Mouse (Mus musculus) brain, embryonic 14.5 days (tissue): ENCODE measurements at regions not wholly inside any gene's neighbourhood (a gene's known extent, or its start where the extent isn't known, plus 50 kb on each side); places are given as distances from the start of the nearest gene placed in this dataset.

ENCODE experiments used
- DNase-seq: peaks from one replicate; pipeline ENCODE4 v3.0.0-alpha.2; 2011; ENCODE audit warnings: low read depth
- CTCF ChIP-seq: fragments of 200-500 bp; IDR thresholded peaks from 2 replicates; pipeline ENCODE4 v1.5.1; 2012; ENCODE audit warnings: inconsistent platforms, mild to moderate bottlenecking, moderate library complexity, borderline replicate concordance; ENCODE audit not compliant: insufficient read depth, insufficient read length; ENCODE audit errors: extremely low read depth
- POLR2A ChIP-seq: fragments of 200-500 bp; IDR thresholded peaks from 2 replicates; pipeline ENCODE4 v1.6.1; 2012; ENCODE audit warnings: mild to moderate bottlenecking, inconsistent platforms, borderline replicate concordance; ENCODE audit not compliant: poor library complexity, insufficient read depth, insufficient read length, severe bottlenecking; ENCODE audit errors: extremely low read depth

GRCm38 (mm10) chr9:120818726-120819317 lies 110.2 kb upstream of the Ctnnb1 start:
- TF ChIP-seq POLR2A (no peak), CTCF (no peak)
- DNase-seq = no peak

GRCm38 (mm10) chr9:120820892-120821291 lies 108.1 kb upstream of the Ctnnb1 start:
- no peak for TF ChIP-seq CTCF
- TF ChIP-seq POLR2A = no peak
- no peak for DNase-seq

GRCm38 (mm10) chr9:120823397-120823796 lies 105.6 kb upstream of the Ctnnb1 start:
- TF ChIP-seq CTCF = no peak
- no peak for TF ChIP-seq POLR2A
- peak; percentile 78 for DNase-seq

GRCm38 (mm10) chr9:120826266-120826665 lies 102.8 kb upstream of the Ctnnb1 start:
- DNase-seq = no peak
- TF ChIP-seq CTCF (no peak), POLR2A (no peak)

- DNase-seq = peak; percentile 75
Measured at GRCm38 (mm10) chr9:120830526-120830925, 98.5 kb upstream of the Ctnnb1 start.

GRCm38 (mm10) chr9:120834166-120834565 lies 94.8 kb upstream of the Ctnnb1 start:
- no peak for DNase-seq
- no peak for TF ChIP-seq CTCF
- TF ChIP-seq POLR2A = no peak

More at GRCm38 (mm10) chr9:120830526-120830925, 98.5 kb upstream of the Ctnnb1 start:
- no peak for TF ChIP-seq POLR2A

- no peak for TF ChIP-seq POLR2A
- TF ChIP-seq CTCF = no peak
- DNase-seq = no peak
Measured at GRCm38 (mm10) chr9:120835621-120836020, 93.4 kb upstream of the Ctnnb1 start.

- no peak for DNase-seq
- TF ChIP-seq POLR2A (no peak), CTCF (no peak)
Measured at GRCm38 (mm10) chr9:120837431-120838150, 91.4 kb upstream of the Ctnnb1 start.

GRCm38 (mm10) chr9:120843753-120844152 lies 85.3 kb upstream of the Ctnnb1 start:
- TF ChIP-seq POLR2A (no peak), CTCF (no peak)
- no peak for DNase-seq

GRCm38 (mm10) chr9:120845538-120845937 lies 83.5 kb upstream of the Ctnnb1 start:
- peak; percentile 35 for DNase-seq
- TF ChIP-seq CTCF = no peak
- TF ChIP-seq POLR2A = no peak

- TF ChIP-seq CTCF (no peak), POLR2A (no peak)
- no peak for DNase-seq
Measured at GRCm38 (mm10) chr9:120847649-120848048, 81.4 kb upstream of the Ctnnb1 start.

GRCm38 (mm10) chr9:120848962-120849361 lies 80.1 kb upstream of the Ctnnb1 start:
- TF ChIP-seq CTCF (no peak), POLR2A (no peak)
- no peak for DNase-seq

- no peak for DNase-seq
- TF ChIP-seq CTCF (no peak), POLR2A (no peak)
Measured at GRCm38 (mm10) chr9:120850092-120850491, 78.9 kb upstream of the Ctnnb1 start.
